Mouse (Mus musculus) brown adipose tissue, adult 24 weeks (tissue): ENCODE measurements around the gene Ercc8. TPM values are rescaled to one million over a fixed set of nuclear protein-coding genes. Genes with fewer than 3 reads are reported as not detected.

Experiments used
- H3K27ac ChIP-seq: fragments of 200-500 bp; replicated peaks from 2 replicates; pipeline ENCODE4 v1.5.1; 2012; ENCODE audit warnings: low read depth, mild to moderate bottlenecking, low read length
- H3K4me1 ChIP-seq: fragments of 200-500 bp; 2 replicates; pipeline ENCODE4 v1.6.1; 2012; ENCODE audit warnings: low read length, mixed read lengths; ENCODE audit not compliant: control insufficient read depth, insufficient read depth, insufficient read length
- H3K4me3 ChIP-seq: fragments of 200-500 bp; 2 replicates; pipeline ENCODE4 v1.5.1; 2012; ENCODE audit warnings: low read depth, mild to moderate bottlenecking, low read length, moderate library complexity; ENCODE audit not compliant: insufficient read depth
- polyA plus RNA-seq: library from polyadenylated mRNA; stranded (reverse); fragments of >200 nt; gene quantifications from 2 replicates; pipeline ENCODE4 v1.2.4, GENCODE M21; 2012; ENCODE audit not compliant: missing spikeins, insufficient read depth, insufficient read length

Gene Ercc8
- polyA plus RNA-seq, 1 experiment: 2.1 TPM

DNA sequence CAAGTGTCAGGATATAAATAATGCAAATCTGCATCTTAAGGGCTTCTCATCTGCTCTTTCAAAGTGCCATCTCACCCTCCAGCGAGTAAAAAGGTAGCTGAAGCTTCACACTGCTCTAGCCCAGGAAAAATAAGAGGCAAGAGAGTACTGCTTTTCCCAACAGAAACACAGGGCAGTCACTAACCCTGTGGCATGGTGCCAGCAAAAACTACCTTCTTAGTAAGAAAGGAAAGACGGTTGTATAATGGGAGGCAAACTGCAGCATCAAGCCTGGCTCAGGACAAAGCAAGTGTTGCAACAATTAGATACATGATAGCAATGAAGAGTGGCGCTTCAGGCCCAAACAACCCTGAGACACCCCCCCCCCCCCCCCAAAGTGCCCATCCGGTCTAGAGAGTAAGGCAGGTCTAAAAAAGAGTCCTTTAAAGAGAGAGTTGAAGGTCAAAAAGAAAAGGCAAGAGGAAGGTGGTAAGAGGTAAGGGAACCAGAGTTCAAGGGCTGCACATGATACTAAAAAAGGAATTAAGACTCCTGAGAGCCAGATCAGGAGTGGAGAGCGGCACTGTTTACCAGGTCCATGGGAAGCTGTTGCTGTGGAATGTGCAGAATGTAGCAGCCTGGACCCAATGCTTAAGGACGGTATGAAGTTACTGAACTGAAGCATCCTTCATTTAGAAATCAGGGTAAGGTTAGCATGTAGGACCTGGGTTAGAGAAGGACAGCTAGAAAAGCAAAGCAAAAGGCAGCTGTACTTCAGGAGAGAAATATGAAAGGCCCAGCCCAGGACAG lies 26.3 kb upstream of the Ercc8 start:
- Histone ChIP-seq H3K4me3 (no peak overlapping the region), H3K4me1 (peaks cover 3% of the 10 kb centered on the region; the same call in 1 of the 2 replicates), H3K27ac (no peak overlapping the region)

DNA sequence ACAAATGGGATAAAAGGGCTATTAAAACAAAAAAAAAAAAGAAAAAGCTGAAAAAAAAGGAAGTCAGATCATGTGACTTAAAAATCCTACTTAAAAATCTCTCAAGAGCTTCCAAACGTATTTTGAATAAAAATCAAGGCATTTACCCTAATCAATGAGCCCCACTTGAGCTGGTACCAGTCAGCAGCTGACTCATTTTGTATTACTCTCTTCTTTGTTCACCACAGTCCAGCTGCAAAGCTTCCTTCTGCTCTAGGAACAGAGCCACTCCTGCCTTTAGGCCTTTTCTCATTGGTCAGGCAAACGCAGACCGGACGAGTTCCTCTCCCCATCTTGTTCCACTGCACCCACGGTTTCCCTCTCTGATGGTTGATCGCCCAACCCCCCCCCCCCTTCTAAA lies 22.9 kb upstream of the Ercc8 start:
- no peaks in the 10 kb centered on the region for H3K4me1 ChIP-seq
- H3K4me3 ChIP-seq: no peak overlapping the region
- no peak overlapping the region for H3K27ac ChIP-seq

DNA sequence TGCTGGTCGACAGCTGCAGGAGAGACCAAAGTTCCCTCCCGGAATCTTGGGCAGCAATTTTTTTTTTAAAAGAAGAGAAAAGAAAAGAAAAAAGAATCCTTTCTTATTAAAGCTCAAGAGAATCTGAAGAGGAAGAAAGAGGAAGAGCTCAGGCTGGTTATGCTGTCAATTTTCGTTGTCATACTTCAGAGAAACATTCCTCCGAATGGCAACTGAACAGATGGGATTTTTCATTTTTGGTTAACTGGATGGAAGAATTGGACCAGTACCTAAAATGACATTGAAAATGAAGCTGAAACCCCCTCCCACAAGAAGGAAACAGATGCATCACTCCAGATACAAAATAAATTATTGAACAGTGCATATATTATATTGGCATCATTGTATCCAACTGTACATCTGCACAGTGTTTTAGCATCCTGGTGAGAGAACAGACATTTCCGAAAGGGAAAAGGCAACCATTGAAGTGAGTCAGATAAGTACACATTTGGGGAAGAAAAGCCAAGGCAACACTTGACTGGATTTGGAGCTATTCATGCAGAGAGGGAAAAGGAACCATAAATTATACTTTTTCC lies 20.0 kb upstream of the Ercc8 start:
- H3K4me3 ChIP-seq: no peak overlapping the region
- no peak overlapping the region for H3K27ac ChIP-seq
- H3K4me1 ChIP-seq: no peaks in the 10 kb centered on the region

DNA sequence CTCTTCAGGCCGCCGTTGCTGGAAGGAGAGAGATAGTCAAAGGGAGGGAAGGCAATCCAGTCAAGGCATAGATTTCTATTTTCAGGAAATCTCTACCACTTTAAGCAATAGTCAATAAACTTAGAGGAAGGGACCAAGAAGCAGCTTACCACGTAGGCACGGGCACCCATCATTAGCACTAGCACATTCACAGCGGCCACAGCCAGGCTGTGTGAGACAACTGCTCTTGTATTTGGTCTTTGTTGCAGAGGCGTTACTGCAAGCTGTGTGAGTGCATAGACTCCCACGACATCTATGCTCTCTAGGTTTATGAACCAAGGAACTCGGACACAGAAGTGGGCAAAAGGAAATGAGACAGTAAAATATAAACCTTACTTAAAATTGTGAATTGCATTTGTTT lies 14.4 kb upstream of the Ercc8 start:
- H3K4me1 ChIP-seq: no peaks in the 10 kb centered on the region
- H3K4me3 ChIP-seq: no peak overlapping the region
- no peak overlapping the region for H3K27ac ChIP-seq

DNA sequence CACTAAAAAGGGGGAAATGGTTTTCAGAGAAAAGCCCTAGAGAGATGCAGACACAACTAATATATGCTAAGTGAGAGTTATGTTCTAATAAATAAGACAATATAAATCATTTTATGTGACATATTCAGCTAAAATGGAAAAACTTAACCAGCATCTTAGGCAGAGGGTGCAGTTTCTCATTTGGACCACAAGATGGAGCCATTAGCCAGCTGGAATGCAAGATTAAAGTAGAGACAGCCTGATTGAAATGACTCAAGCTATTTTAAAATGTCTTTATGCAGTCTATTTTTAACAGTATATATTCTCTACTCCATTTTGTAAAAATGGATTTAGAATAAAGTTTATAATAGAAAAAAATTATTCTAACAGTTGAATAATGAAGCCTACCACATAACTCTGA lies 6.7 kb upstream of the Ercc8 start:
- Histone ChIP-seq H3K4me3 (no peak overlapping the region), H3K27ac (no peak overlapping the region), H3K4me1 (no peaks in the 10 kb centered on the region)

DNA sequence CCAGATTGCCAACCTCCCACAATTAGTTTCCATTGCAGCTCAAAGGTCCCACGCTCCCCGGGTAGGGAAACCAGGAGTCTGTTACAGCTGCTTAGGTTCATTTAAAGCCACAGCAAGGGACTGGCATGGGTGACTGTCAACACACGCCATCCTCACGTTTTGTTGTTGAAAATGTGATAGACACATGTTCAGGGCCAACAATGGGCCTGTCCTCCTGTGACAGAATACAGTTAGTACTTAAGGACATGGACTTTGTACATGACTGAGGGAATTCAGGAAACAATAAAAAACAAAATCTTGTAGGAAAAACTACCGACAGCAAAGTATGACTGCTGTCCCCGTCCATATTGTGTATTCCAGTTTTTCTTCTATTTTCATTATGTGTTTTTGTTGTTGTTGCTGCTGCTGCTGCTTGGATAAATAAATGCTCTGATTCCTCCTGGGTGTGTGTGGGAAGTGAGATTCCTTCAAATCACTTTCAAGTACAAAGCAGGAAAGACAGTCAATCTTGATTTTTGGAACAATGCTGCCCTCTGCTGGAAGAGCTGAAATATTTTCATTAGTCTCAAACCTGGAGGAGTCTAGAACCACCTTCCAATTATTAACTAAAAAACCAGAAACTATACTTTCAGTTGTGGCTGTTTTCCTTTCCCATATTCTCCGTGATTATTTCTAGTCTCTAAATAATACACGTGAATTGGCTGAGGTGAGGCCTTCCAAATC lies 5.7 kb upstream of the Ercc8 start:
- Histone ChIP-seq H3K4me3 (no peak overlapping the region), H3K4me1 (no peaks in the 10 kb centered on the region), H3K27ac (no peak overlapping the region)

DNA sequence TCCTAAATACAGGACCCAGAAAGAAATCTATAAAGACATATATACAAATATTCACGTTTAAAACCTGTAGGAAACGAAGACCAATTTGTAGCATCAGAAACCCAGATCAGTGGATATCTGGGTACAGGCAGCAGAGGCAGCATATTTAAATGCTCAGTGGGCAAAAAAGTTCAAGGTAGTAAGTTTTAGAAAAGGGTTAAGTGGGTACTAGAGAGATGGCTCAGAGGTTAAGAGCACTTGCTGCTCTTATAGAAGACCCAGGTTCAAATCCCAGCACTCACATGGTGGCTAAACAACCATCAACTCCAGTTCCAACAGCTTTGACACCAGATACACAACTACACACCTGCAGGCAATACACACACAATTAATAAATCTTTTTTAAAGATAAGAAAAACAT lies 1.4 kb upstream of the Ercc8 start:
- Histone ChIP-seq H3K4me3 (no peak overlapping the region), H3K27ac (no peak overlapping the region), H3K4me1 (no peaks in the 10 kb centered on the region)

DNA sequence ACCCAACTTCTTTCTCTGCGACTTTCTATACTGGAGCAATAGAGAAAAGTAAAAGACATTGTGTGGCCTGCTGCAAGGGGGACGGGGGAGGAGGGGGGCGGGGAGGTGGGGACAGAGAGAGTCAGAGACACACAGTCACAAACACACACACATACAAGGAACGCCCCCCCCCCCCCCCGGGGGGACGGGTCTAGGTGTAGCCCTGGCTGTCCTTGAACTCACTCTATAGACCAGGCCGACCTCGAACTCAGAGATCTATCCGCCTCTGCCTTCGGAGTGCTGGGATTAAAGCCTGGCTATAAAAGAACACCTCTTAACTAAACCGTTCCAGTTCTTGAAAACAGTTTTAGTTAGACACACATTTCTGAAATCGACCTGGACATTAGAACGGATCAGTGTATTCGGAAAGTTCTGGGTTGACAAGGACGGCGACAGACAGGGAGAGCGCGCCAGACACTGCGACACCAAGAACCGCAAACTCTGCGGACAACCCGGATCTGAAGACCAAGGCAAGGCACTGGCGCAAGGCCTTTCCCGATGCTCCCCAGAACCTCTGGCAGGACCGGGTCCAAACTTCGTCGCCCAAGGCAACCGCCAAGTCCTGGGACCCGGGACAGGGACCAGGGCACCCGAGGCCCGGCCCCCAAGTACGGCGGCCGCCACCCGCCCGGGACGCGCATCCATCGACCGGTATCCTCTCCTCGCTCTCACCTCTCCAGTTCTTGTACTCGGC lies 633 bp upstream of the Ercc8 start:
- H3K4me3 ChIP-seq: peak overlapping the region; percentile 96
- no peak overlapping the region for H3K27ac ChIP-seq
- H3K4me1 ChIP-seq: no peaks in the 10 kb centered on the region

DNA sequence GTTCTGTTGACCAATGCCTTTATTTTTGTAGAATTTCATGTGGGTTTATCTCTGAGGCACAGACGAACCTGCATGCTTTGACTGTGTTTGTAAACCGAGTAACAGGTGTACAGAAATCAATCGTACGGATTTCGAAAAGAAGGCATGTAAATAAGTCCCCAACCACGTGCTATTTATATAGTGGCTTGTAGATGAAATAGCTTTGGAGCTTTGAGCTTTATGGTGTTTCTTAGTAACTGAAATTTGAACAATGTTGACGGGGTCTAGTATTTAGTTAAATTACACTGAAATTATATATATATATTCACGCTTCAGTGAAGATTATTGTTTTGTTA lies 677 bp downstream of the Ercc8 start:
- Histone ChIP-seq H3K27ac (no peak overlapping the region), H3K4me1 (no peaks in the 10 kb centered on the region), H3K4me3 (peak overlapping the region; percentile 96)

DNA sequence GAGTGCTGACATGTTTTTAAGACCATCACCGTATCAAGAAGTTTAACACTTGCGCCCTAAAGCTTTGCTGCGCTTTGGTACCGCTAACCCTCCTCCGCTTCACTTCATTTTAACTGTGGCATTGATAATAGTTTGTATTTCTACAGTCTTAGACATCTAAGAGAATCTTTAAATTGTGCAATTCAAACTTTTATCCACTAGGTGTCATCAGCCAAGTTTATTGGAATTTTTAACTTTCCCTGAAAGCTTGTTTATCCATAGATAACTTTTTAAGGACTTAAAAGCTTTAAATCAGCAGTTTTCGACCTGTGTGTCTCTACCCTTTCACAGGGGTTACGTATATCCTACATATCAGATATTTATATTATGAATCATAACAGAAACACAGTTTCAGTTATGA lies 1.4 kb downstream of the Ercc8 start:
- H3K27ac ChIP-seq: no peak overlapping the region
- peak overlapping the region; percentile 10; the same call in 1 of the 2 replicates for H3K4me3 ChIP-seq
- H3K4me1 ChIP-seq: no peaks in the 10 kb centered on the region

DNA sequence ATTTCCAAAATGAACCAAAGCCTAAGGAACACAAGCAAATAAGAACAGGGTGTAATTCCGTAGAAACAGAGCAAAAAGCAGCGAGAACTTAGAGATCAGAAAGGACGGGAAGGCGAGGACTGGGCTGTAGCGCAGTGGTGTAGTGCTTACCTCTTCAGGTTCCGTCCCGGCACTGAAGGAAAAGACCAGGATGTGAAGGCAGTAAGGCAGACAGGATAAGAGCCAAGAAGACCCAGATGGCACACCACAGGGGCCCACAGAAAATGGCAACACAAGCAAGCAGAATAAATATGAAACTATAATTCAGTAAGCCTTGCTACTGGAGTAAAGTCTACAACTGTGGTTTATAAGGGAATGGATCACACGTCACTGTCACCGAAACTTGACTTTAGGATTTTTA lies 5.4 kb downstream of the Ercc8 start:
- Histone ChIP-seq H3K4me3 (no peak overlapping the region), H3K4me1 (no peaks in the 10 kb centered on the region), H3K27ac (no peak overlapping the region)

DNA sequence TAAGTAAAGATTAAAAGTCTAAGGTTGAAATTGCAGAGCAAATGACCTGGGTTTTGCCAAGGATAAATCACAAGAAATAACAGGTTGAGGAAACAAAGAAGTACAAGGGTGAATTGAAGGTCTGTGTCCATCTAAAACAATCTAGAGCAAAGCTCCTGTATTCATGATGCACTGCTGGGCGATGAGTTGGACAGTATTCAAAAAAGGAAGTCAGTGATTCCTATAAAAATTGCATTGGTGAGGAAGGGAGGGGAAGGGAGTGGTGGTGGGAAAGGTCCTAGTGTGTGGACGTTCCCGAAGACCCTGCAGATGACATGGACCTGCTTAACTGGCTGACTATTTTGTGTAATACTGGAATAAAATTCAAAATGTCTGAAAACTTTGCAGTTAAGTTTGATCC lies 6.1 kb downstream of the Ercc8 start:
- Histone ChIP-seq H3K27ac (no peak overlapping the region), H3K4me3 (no peak overlapping the region), H3K4me1 (no peaks in the 10 kb centered on the region)

DNA sequence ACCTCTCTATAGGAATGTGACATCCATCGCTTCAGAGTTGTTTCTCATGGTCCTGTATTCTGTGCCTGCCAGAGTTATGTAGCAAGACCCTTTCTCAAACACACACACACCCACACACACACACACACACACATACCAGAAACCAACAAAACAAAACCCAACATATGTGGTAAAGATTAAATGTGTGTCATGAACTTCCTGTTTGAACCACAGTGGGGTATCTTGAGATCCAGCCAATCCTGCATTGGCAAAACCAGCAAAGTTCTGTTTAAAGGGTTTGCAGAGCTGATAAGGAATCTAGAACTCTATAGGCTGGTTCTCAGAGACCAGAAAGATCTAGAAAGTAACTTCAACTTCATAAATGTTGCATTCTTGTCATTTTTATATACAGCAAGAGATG lies 11.5 kb downstream of the Ercc8 start:
- Histone ChIP-seq H3K27ac (no peak overlapping the region), H3K4me1 (no peaks in the 10 kb centered on the region), H3K4me3 (no peak overlapping the region)

DNA sequence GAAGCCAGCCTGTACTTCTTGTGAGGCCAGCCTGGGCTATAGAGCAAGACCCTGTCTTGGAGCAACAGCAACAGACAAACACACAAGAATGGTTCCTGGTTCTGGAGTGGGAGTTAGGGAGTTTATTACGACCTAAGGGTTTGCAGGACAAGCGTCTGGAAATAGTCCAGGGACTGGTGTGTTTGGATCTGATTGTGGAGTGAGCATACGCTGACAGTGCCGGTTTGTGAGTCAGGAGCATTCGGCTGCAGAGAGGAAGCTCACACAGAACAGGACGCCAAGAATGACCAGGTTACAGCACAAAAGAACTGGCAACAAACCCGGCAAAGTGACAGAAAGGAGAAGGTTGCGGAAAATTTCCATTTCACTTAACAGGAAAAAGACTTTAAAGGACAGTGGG lies 12.0 kb downstream of the Ercc8 start:
- H3K4me3 ChIP-seq: no peak overlapping the region
- H3K4me1 ChIP-seq: no peaks in the 10 kb centered on the region
- H3K27ac ChIP-seq: no peak overlapping the region

DNA sequence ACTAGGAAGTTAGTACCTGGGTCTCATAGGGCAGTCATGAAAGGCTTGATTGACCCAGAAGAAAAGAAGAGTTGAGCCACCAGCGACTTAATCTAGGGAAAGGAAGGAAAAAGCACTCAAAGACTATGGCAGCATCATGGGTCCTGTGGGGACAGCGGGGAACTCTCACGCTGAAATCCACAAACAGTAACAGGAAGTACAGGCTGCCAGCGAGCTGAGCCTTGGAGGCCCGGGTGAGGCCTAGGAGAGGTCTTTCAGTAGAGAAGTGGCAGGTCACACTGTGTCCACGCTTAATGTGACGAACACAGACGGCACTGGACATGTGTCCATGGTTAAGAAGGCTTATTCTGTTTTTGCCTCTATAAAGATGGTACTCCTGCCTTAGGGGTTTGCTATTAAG lies 21.1 kb downstream of the Ercc8 start:
- H3K4me1 ChIP-seq: no peaks in the 10 kb centered on the region
- H3K27ac ChIP-seq: no peak overlapping the region
- H3K4me3 ChIP-seq: no peak overlapping the region
